Mouse (Mus musculus) left cerebral cortex, adult 11 months (tissue): ENCODE data around the gene Pmm2.

Experiments used
- DNase-seq: peaks from one replicate; pipeline ENCODE4 v3.0.0; 2022; ENCODE audit warnings: low spot score

Pmm2 gene

DNA sequence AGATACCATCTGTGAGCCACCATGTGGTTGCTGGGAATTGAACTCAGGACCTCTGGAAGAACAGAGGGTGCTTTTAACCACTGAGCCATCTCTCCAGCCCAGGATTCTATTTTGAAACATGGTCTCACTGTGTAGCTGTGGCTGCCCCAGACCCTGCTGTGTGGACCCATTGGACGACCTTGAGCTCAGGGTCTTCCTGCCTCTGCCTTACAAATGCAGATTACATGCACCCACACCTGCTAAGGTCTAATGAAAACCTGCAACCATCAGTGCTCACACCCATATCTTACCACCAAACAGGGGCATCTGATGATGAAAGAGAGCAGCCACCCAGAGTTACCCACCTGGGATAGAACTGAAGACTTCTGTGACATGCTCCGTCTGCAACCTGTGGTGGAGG, 18.8 kb downstream of the Pmm2 start:
- DNase-seq = no peak

DNA sequence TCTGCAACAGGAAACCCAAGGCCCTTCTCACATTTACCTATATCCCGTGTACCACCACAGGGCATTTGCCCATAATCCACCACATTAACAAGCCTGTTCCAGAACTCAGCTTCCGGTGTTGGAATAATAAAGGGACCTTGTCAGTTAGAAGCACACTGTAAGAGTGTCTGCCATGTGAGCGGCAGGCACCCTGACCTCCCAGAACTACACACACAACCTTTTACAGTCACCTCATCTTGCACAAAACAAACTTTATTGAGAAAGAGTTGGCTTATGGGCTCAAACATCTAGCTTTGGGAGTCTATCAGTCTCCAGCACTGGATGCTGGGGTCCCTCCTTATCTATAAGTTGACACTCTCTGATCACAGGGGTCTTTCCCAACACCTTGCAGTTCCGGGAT, 20.9 kb downstream of the Pmm2 start:
- DNase-seq = no peak

DNA sequence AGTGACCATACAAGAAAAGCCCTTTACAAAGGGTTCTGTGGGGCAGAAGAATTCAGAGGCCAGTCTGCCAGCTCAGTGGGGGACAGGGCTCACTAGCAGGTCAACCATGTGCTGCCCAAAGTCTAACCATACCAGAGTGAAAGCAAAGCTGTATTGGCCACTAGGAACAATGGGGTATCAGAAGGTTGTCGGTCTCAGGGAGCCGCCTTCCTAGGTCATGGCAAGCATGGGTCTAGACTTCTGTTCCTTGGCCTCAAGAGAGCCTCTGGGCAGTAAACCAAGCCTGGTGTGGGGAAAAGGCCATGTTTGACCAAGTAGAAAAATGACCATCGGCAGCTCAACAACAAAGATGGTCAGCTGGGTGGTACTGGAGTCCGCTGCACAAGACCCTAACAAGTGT, 21.3 kb downstream of the Pmm2 start:
- no peak for DNase-seq

DNA sequence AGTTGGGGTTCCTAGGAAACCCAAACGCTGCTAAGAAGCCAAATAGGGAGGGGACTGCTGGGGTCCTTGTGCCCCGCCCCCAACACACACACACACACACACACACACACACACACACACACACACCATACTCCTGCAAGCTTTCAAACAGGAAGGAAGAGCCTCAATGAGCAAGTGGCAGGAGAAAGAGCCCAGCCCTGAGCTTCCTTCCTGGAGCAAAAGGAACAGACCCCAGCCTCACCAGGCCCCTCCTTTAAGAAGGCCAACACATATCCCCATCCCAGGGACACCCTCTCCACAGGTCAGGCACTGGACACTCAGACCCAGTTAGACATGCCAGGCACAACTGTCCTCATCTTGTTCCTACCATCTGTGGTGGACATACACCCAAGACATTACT, 25.5 kb downstream of the Pmm2 start:
- no peak for DNase-seq

DNA sequence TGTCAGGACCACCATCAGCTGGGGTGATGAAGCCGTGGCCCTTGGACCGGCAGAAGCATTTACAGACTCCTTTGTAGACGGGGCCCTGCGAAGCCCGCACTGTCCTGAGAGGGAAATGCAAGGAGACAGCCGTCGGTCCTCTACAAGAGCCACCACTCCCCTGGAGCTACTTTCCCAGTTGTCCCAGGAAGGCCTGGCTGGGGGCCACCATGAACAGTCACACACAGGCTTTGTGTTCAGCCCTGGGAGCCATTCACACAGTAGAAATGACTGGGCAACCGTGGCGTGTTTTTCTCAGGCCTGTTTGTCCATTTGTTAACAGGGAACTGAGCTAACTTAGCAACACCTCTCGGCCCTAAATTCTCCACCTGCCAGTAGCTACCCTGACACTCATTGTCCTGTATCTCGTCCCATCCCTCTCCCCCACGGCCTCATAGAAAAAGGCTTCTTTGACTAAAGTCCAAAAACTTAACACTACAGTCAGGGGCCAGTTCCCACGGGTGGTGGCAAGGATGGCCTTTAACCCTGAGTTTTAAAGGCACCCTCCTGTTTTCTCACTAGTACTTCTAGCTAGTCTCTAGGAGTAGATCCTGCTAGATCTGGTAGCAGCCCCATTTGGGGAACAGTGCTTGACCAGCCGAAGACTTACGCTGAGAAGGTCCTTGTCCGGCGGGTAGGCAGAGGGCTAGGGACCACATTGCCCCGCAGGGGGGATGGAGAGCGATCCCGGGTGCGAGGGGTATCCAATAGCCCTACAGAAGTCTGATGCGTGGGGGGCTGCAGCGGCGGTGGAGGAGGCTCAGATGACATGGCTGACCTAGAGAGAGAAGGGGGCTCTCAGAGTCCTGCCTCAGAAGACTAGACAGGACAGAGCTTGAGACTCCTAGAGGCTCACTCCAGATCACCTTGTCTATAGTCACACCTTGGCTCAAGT, 26.4 kb downstream of the Pmm2 start:
- DNase-seq = no peak

GRCm38 (mm10) chr16:8665367-8665766, 27.9 kb downstream of the Pmm2 start:
- no peak for DNase-seq

DNA sequence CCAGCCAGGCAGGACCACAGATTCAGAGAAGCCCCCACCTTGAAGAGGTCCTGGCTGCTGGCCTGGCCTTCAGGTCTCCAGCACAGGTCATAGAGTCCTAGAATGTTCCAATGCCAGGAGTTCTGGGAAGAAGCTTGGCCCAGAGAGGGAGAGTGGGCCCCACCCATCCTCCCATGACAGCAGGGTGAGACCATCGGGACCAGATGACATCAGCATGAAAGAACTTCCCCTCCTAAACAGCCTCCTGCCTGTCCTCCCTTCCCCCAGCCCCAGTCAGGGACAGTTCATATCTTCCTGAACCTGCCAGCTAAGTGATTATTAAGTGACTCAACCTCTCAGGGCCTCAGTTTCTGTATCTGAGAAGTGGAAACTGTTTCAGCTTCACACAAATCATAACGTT, 29.0 kb downstream of the Pmm2 start:
- DNase-seq = no peak

DNA sequence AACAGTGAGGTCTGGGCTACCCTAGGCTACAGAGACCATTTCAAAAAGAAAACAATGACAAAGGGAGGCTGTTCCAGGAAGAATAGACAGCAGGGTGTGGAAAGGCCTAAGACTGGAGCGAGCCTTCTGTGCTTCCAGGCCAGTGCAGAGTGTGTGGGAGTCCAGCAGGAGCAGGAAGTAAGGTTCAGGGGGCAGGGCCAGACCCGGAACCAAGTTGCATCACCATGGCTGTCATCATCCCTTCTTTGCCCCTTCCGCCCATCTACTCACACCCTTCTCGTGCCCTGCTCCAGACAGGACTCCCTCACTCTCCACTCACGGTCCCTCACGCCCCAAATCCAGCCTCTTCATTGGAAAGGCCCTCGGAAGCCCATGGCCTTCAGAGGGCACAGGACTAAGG, 29.8 kb downstream of the Pmm2 start:
- DNase-seq = no peak

DNA sequence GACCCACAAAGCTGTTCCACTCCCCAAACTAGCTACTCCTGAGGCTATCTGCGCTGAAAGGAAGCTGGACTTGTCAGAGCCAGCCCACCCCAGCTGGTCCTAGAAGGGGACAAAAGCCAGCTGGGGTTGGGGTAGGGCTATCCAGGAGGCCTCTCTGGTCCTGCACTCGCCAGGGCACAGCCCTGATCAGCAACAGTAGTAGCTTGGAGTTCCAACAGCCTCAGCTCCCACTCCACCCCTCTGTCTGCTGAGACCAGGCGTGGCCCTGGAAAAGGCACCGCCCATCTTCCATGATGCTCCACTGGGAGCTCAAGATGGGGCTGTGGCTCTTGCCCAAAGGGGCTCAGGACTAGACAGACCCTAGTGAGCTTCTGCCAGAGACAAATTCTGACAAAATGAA, 30.3 kb downstream of the Pmm2 start:
- DNase-seq = no peak

- DNase-seq = no peak
Measured at GRCm38 (mm10) chr16:8668386-8668785, 30.9 kb downstream of the Pmm2 start.

DNA sequence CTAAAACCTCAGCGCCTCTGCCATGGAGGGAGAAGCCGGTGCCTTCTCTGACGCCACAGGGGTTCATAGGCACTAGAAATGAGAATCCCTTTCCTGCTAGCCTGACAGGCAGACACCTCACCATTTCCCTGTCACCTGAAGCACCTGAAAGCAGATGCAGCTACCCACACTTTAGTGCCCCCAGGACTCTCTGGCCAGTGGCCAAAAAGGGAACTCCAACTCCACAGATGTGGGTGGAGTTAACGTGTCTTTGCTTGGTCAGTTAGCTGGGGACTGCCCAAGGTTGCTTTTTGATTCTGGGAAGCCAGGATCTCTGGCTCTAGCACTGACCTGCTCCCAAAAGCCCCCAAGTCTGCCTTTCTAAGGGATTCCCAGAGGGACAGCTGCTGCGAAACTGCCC, 32.0 kb downstream of the Pmm2 start:
- no peak for DNase-seq

GRCm38 (mm10) chr16:8670041-8671035, 32.9 kb downstream of the Pmm2 start:
- no peak for DNase-seq

- peak; percentile 87 for DNase-seq
Measured at GRCm38 (mm10) chr16:8671551-8672349, 34.3 kb downstream of the Pmm2 start, which contains the start of gene Carhsp1. TSS of gene Carhsp1 (minus strand) at chr16:8672155.

GRCm38 (mm10) chr16:8672350-8672687, 34.8 kb downstream of the Pmm2 start:
- no peak for DNase-seq

DNA sequence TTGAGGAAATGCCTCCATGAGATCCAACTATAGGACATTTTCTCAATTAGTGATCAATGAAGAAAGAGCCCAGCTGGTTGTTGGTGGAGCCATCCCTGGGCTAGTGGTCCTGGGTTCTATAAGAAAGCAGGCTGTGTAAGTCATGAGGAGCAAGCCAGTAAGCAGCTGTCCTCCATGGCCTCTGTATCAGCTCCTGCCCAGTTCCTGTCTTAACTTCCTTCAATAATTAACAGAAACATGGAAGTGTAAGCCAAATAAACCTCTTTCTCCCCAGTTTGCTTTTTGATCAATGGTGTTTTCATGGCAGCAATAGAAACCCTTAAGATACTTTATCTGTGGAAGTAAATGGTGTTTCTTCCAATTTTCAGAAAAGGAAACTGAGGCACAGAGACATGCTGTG, 35.3 kb downstream of the Pmm2 start:
- DNase-seq = no peak

GRCm38 (mm10) chr16:8673343-8673742, 35.9 kb downstream of the Pmm2 start:
- no peak for DNase-seq

GRCm38 (mm10) chr16:8674165-8674564, 36.7 kb downstream of the Pmm2 start:
- DNase-seq = no peak

- no peak for DNase-seq
Measured at GRCm38 (mm10) chr16:8675559-8675958, 38.1 kb downstream of the Pmm2 start.

DNA sequence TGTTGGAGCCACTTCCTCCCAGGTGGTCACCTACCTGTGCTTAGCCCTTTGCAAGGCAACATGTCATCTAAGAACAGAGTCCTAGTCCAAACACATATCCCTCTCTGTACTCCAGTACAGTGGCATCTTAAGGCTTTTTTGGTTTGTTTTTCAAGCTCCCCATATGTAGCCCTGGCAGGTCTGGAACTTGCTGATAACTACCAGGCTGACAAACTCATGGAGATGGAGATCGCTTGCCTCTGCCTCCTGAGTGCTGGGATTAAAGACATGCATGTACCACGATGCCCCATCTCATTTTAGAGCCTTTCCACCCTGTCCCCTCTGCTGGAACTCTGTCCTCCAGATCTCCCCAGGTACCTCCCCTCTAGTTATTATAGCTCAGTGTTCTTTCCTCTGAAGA, 38.8 kb downstream of the Pmm2 start:
- DNase-seq = no peak

DNA sequence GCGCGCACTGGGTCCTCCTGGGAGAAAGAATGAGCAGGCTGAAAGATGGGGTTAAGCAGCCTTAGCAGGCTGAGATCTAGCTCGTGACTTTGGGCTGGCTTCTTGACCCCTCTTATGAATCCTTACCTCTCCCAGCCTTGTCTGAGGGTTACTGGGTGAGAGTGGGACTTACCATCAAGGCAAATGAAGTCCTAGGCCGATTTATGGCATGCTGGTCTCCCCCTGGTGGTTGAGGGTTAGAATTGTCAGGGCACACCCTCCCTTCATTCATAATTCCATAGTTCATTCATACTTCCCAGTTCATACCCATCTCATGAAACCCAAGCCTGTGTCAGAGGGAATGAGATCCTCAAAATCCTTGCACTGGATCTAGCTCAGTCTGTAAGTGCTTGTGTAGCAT, 39.3 kb downstream of the Pmm2 start:
- no peak for DNase-seq

GRCm38 (mm10) chr16:8678035-8678434, 40.6 kb downstream of the Pmm2 start:
- DNase-seq = no peak

GRCm38 (mm10) chr16:8678676-8679075, 41.2 kb downstream of the Pmm2 start:
- DNase-seq = no peak
